Mouse (Mus musculus) limb, embryonic 14.5 days (tissue): ENCODE measurements around the gene Sult2b1. TPM values are rescaled to one million over a fixed set of nuclear protein-coding genes. Genes with fewer than 3 reads are reported as not detected.

ENCODE experiments used
- ATAC-seq: fragments of 200-750 bp; cut with Nextera tagmentation; 2 replicates; pipeline ENCODE4 v1.8.0; 2017; ENCODE audit warnings: low read depth, moderate number of reproducible peaks, moderate TSS enrichment; ENCODE audit not compliant: low FRiP score
- DNase-seq: peaks from one replicate; pipeline ENCODE4 v3.0.0-alpha.2; 2015; ENCODE audit warnings: low spot score
- H3K27ac ChIP-seq: fragments of 300-500 bp; sonication (generic); replicated peaks from 2 replicates; pipeline ENCODE4 v1.5.1; 2014; ENCODE audit warnings: low read depth, mild to moderate bottlenecking, low read length, moderate library complexity, mixed read lengths
- H3K27me3 ChIP-seq: fragments of 300-500 bp; sonication (generic); 2 replicates; pipeline ENCODE4 v1.6.1; 2014; ENCODE audit warnings: low read length, mixed read lengths; ENCODE audit not compliant: control insufficient read depth, insufficient read depth
- H3K36me3 ChIP-seq: fragments of 300-500 bp; sonication (generic); 2 replicates; pipeline ENCODE4 v1.6.1; 2014; ENCODE audit warnings: mild to moderate bottlenecking, low read length, moderate library complexity, mixed read lengths; ENCODE audit not compliant: control insufficient read depth, insufficient read depth
- H3K4me1 ChIP-seq: fragments of 300-500 bp; sonication (generic); 2 replicates; pipeline ENCODE4 v1.6.1; 2014; ENCODE audit warnings: antibody characterized with exemption, low read length, mixed read lengths; ENCODE audit not compliant: control insufficient read depth, insufficient read depth
- H3K4me2 ChIP-seq: fragments of 300-500 bp; sonication (generic); replicated peaks from 2 replicates; pipeline ENCODE4 v1.6.1; 2014; ENCODE audit warnings: low read depth, mild to moderate bottlenecking, low read length, moderate library complexity; ENCODE audit not compliant: severe bottlenecking
- H3K4me3 ChIP-seq: fragments of 300-500 bp; sonication (generic); replicated peaks from 2 replicates; pipeline ENCODE4 v1.5.1; 2014; ENCODE audit warnings: low read length
- H3K9ac ChIP-seq: fragments of 300-500 bp; sonication (generic); 2 replicates; pipeline ENCODE4 v1.6.1; 2014; ENCODE audit warnings: mild to moderate bottlenecking, low read depth, low read length, moderate library complexity; ENCODE audit not compliant: severe bottlenecking
- H3K9me3 ChIP-seq: fragments of 300-500 bp; sonication (generic); 2 replicates; pipeline ENCODE4 v1.6.1; 2016; ENCODE audit warnings: low read length; ENCODE audit not compliant: control insufficient read depth
- POLR2A ChIP-seq: fragments of 200-500 bp; IDR thresholded peaks from 2 replicates; pipeline ENCODE4 v1.8.0; 2012; ENCODE audit warnings: inconsistent platforms, mild to moderate bottlenecking, moderate library complexity, borderline replicate concordance; ENCODE audit not compliant: insufficient read depth, insufficient read length; ENCODE audit errors: extremely low read depth
- WGBS: fragments of 180-500 bp; shearing (Covaris S2); extraction: QIAGEN DNeasy Blood & Tissue Kit; methylation state at CpG from one replicate; pipeline ENCODE4 v1.1.7; 2014; 5-methylcytosine and 5-hydroxymethylcytosine counted together
- polyA plus RNA-seq, 2 experiments: library from polyadenylated mRNA; depleted of rRNA in 1 of 2; stranded (reverse) in 1 of 2; unstranded in 1 of 2; fragments of >200 nt; fragmentation: Nextera tagmentation in 1 of 2; extraction: Ambion mirVana in 1 of 2; gene quantifications; 2 replicates each; pipeline versions ENCODE4 v1.2.1 to v1.2.3; 2012 to 2014

Sult2b1 gene
- 5.3 and 8.9 TPM in 2 replicates for polyA plus RNA-seq (2012; rRNA removed)
- polyA plus RNA-seq (2014; fragmentation: Nextera tagmentation; extraction: Ambion mirVana), result 19.0 and 31.7 TPM in 2 replicates

DNA sequence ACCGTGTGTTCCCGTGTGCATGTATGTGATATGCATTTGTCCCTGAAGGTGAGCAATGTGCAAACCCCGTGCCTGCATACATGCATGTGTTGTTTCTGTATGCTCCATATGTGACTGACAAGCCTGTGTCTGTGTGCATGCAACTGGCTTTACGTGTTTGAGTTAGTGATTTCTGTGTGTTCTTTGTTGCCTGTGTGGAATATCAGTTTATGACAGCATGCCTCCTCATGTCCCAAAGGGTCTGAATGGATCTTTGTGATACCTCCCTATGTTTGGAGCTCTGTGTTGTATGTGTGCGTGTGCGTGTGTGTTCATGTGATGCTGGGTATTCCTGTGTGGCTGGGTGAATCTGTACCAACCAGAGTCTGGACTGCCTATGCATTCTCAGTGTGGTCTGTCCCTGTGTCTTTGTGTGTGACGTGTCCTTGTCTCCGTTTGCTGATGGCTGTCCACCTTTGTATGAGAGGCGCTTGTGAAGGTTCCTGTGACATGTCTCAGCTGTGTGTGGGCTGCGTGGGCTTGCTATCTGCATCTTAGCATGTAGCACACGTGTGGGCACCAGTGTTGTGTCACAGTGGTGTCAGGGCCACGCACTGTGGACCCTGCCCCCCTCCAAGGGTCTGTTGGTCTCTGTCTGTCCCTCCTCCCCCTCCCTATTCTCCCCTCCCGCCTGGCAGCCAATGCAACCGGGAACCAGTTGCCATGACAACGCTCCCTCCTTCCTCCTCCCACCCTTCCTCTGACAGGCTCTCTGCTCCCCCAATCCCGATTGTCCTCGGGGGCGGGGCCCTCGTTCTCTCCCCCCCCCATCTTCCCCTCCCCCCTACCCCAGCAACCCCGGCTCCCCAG lies at the start of gene Sult2b1:
TSS of gene Sult2b1 (minus strand) at position 146 of the 849 bp plus-strand sequence.
- DNase-seq, result peak; percentile 94
- Histone ChIP-seq H3K4me1 (peaks cover 18% of the 10 kb centered on the region), H3K9me3 (no peaks in the 10 kb centered on the region), H3K27me3 (no peaks in the 10 kb centered on the region), H3K4me2 (peak within 1 kb of the TSS; percentile 95), H3K36me3 (peaks cover 18% of the 10 kb centered on the region), H3K4me3 (peak within 1 kb of the TSS; percentile 83), H3K9ac (peak within 1 kb of the TSS; percentile 66), H3K27ac (peak within 1 kb of the TSS; percentile 48)
- 26% methylated on average over 18 of the region's 20 CpGs for WGBS
- ATAC-seq, result peak; percentile 69
- TF ChIP-seq POLR2A, result no peak

GRCm38 (mm10) chr7:45833924-45834323 lies 49.5 kb upstream of the Sult2b1 start:
- H3K4me1 ChIP-seq, result 0 out of 2 replicates have a peak, but pooled peaks cover 5% of the 10 kb centered on the region
- H3K36me3 ChIP-seq, result peaks cover 7% of the 10 kb centered on the region
- H3K27ac ChIP-seq, result no peak overlapping the region
- H3K4me3 ChIP-seq, result peak overlapping the region; percentile 44
- H3K9ac ChIP-seq, result peak overlapping the region; percentile 43
- peaks cover 46% of the 10 kb centered on the region for H3K27me3 ChIP-seq
- DNase-seq (no peak), ATAC-seq (no peak)
- no peak for TF ChIP-seq POLR2A
- peak overlapping the region; percentile 56 for H3K4me2 ChIP-seq
- WGBS, result 5% methylated on average over 13 of the region's 31 CpGs
- no peaks in the 10 kb centered on the region for H3K9me3 ChIP-seq

- Histone ChIP-seq H3K27me3 (peaks cover 46% of the 10 kb centered on the region), H3K4me1 (0 out of 2 replicates have a peak, but pooled peaks cover 5% of the 10 kb centered on the region), H3K9me3 (no peaks in the 10 kb centered on the region), H3K9ac (peak overlapping the region; percentile 43), H3K4me3 (peak overlapping the region; percentile 44), H3K27ac (no peak overlapping the region), H3K36me3 (peaks cover 13% of the 10 kb centered on the region), H3K4me2 (peak overlapping the region; percentile 56)
- TF ChIP-seq POLR2A, result no peak
- DNase-seq (no peak), ATAC-seq (no peak)
- WGBS, result 0% methylated on average over 44 of the region's 86 CpGs
Observed at GRCm38 (mm10) chr7:45833148-45833790, 48.8 kb upstream of the Sult2b1 start.

- H3K36me3 ChIP-seq, result peaks cover 20% of the 10 kb centered on the region
- 0 out of 2 replicates have a peak overlapping the region, but pooled peaks have one; percentile 43 for H3K9ac ChIP-seq
- no peak overlapping the region for H3K27ac ChIP-seq
- peak overlapping the region; percentile 44 for H3K4me3 ChIP-seq
- DNase-seq, result no peak
- peaks cover 46% of the 10 kb centered on the region for H3K27me3 ChIP-seq
- TF ChIP-seq POLR2A, result no peak
- peak overlapping the region; percentile 56 for H3K4me2 ChIP-seq
- H3K4me1 ChIP-seq, result 0 out of 2 replicates have a peak, but pooled peaks cover 5% of the 10 kb centered on the region
- WGBS, result 18% methylated on average over 29 of the region's 30 CpGs
- H3K9me3 ChIP-seq, result no peaks in the 10 kb centered on the region
- no peak for ATAC-seq
Observed at GRCm38 (mm10) chr7:45832428-45832827, 48.0 kb upstream of the Sult2b1 start.

DNA sequence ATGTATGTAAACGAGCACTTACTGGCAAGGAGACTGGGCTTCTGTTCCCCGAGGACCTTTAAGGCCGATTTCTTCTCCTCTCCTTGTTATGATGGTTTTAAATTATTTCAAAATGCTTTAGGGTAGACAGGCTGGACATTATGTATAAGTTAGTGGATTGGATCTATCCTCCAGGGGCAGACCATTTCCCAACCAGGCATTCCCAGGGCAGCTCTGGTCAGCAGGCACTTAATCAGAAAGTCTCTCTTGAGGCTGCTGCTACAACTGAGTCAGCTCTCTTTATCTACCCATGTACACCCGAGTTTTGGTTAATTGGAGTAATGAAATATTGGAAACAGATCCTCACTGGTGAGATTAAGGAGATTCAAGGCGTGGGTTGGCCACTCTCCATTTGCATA lies 46.7 kb upstream of the Sult2b1 start:
- H3K27ac ChIP-seq, result no peak overlapping the region
- peak overlapping the region; percentile 57 for H3K4me3 ChIP-seq
- H3K9ac ChIP-seq, result no peak overlapping the region
- ATAC-seq (no peak), DNase-seq (no peak)
- H3K36me3 ChIP-seq, result peaks cover 33% of the 10 kb centered on the region
- peak overlapping the region; percentile 67 for H3K4me2 ChIP-seq
- no peak for TF ChIP-seq POLR2A
- H3K9me3 ChIP-seq, result no peaks in the 10 kb centered on the region
- 0 out of 2 replicates have a peak, but pooled peaks cover 5% of the 10 kb centered on the region for H3K4me1 ChIP-seq
- H3K27me3 ChIP-seq, result peaks cover 46% of the 10 kb centered on the region
- WGBS, result 20% methylated on average over 5 of the region's 5 CpGs
